Mouse (Mus musculus): Measurements from ENCODE around the gene 2410004P03Rik.

DNA sequence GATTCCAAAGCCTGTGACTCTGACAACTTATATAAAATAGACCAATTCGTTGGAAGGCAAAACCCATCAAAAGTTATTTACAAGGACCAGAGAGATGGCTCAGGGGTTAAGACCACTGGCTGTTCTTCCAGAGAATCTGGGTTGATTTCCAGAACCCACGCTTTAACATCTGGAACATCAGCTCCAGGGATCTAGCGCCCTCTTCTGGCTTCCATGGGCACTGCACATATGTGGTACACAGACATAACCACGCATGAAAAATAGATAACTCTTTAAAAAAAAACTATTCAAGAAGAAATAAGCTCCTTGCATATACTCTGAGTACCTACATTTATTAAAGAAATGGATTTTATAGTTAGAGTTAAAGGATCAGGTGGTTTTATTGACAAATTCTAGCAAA, 43.2 kb upstream of the 2410004P03Rik start:
- TF ChIP-seq CTCF (IDR thresholded peaks at IDR 0.05; ENCODE audit: extremely low read depth, insufficient read depth, low read length) = no peak
- no peak for TF ChIP-seq POLR2A (IDR thresholded peaks at IDR 0.05; ENCODE audit: extremely low read depth, insufficient read depth, low read length)

Data from cortical plate, adult 2 months (tissue).